Mouse (Mus musculus) liver, adult 2 months (tissue): ENCODE data around the gene Aldh3b3.

ENCODE experiments used
- CTCF ChIP-seq: fragments of 200-500 bp; IDR thresholded peaks from 2 replicates; pipeline ENCODE4 v1.5.1; 2011; ENCODE audit warnings: low read depth, low read length, control low read depth
- POLR2A ChIP-seq: fragments of 200-500 bp; IDR thresholded peaks from 2 replicates; pipeline ENCODE4 v1.6.1; 2011; ENCODE audit warnings: low read length, control low read depth; ENCODE audit not compliant: insufficient read depth; ENCODE audit errors: extremely low read depth

GRCm38 (mm10) chr19:3959030-3959429, 585 bp downstream of the Aldh3b3 start:
- no peak for TF ChIP-seq POLR2A
- no peak for TF ChIP-seq CTCF
